Mouse (Mus musculus) embryonic facial prominence, embryonic 13.5 days (tissue): Measurements from ENCODE around the gene Slc26a6. TPM values are rescaled to one million over a fixed set of nuclear protein-coding genes. Genes with fewer than 3 reads are reported as not detected.
A peak's percentile ranks its signal among the peaks of the same experiment; 100 is the strongest.

Experiments
- ATAC-seq: fragments of 200-750 bp; cut with Nextera tagmentation; 2 replicates; pipeline ENCODE4 v1.8.0; 2017; ENCODE audit warnings: low read depth; ENCODE audit not compliant: insufficient number of reproducible peaks, insufficient read depth, low FRiP score, low TSS enrichment
- H3K27ac ChIP-seq: fragments of 300-500 bp; sonication (generic); 2 replicates; pipeline ENCODE4 v1.5.1; 2015; ENCODE audit warnings: moderate library complexity, mild to moderate bottlenecking, inconsistent platforms
- H3K27me3 ChIP-seq: fragments of 300-500 bp; sonication (generic); 2 replicates; pipeline ENCODE4 v1.6.1; 2015; ENCODE audit warnings: mild to moderate bottlenecking, inconsistent platforms
- H3K36me3 ChIP-seq: fragments of 300-500 bp; sonication (generic); 2 replicates; pipeline ENCODE4 v1.6.1; 2015; ENCODE audit warnings: mild to moderate bottlenecking, inconsistent platforms
- H3K4me1 ChIP-seq: fragments of 300-500 bp; sonication (generic); 2 replicates; pipeline ENCODE4 v1.6.1; 2015; ENCODE audit warnings: inconsistent platforms
- H3K4me2 ChIP-seq: fragments of 300-500 bp; sonication (generic); 2 replicates; pipeline ENCODE4 v1.6.1; 2015; ENCODE audit warnings: moderate library complexity, mild to moderate bottlenecking, inconsistent platforms
- H3K4me3 ChIP-seq: fragments of 300-500 bp; sonication (generic); 2 replicates; pipeline ENCODE4 v1.5.1; 2015; ENCODE audit warnings: mild to moderate bottlenecking, inconsistent platforms
- H3K9ac ChIP-seq: fragments of 300-500 bp; sonication (generic); 2 replicates; pipeline ENCODE4 v1.6.1; 2015; ENCODE audit warnings: mild to moderate bottlenecking, inconsistent platforms
- H3K9me3 ChIP-seq: fragments of 300-500 bp; sonication (generic); 2 replicates; pipeline ENCODE4 v1.6.1; 2016; ENCODE audit warnings: inconsistent platforms
- WGBS: fragments of 180-500 bp; shearing (Covaris S2); methylation state at CpG from one replicate; pipeline ENCODE4 v1.1.7; 2015; ENCODE audit warnings: mixed read lengths; 5-methylcytosine and 5-hydroxymethylcytosine counted together
- polyA plus RNA-seq: library from polyadenylated mRNA; unstranded; fragments of >200 nt; fragmentation: Nextera tagmentation; extraction: Ambion mirVana; gene quantifications from 2 replicates; pipeline ENCODE4 v1.2.1, GENCODE M21; 2015

The Slc26a6 gene
- polyA plus RNA-seq = 20.4 and 22.7 TPM in 2 replicates

DNA sequence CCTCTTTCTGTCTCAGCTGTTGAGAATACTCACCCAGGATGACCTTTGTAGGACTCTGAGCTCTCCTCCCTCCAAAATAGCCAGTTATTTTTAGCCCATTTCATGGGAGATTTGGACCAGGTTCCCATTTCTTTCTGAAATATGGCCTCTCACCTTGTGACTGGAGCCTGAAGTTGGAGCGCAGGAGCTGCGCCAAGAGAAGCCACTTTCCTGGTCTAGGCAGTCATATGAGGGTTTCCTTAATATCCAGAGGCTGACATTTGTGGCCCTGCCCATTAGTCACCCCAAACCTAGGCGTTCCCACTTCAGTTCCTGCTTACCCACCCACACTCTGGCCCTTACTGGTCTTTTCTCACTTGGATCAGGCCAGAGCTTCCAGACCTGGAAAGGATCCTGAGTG is at the start of gene Slc26a6:
Gene Slc26a6, plus strand, starts transcription at position 308 of the 400 bp plus-strand sequence.
- Histone ChIP-seq H3K27ac (peak within 1 kb of the TSS; percentile 91), H3K36me3 (peaks cover 20% of the 10 kb centered on the region), H3K4me1 (peaks cover 26% of the 10 kb centered on the region), H3K4me2 (peak within 1 kb of the TSS; percentile 77), H3K27me3 (no peaks in the 10 kb centered on the region), H3K9me3 (no peaks in the 10 kb centered on the region), H3K4me3 (peak within 1 kb of the TSS; percentile 87), H3K9ac (peak within 1 kb of the TSS; percentile 83)
- whole genome bisulfite sequencing = 84% methylated on average over 3 of the region's 3 CpGs
- no peak for ATAC-seq

DNA sequence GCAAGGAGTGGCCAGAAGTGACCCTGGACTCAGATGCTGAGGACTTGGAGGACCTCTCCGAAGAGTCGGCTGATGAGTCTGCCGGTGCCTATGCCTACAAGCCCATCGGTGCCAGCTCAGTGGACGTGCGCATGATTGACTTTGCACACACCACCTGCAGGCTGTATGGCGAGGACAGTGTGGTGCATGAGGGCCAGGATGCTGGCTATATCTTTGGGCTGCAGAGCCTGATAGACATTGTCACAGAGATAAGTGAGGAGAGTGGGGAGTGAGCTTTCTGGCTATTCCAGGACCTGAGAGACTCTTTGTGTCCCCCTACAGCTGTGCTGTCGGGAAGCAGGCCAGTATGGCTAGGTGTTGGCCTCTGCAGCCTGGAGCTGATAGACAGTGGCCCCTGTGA is 47.3 kb upstream of the Slc26a6 start:
- H3K27ac ChIP-seq = no peak overlapping the region
- no peaks in the 10 kb centered on the region for H3K9me3 ChIP-seq
- peaks cover 17% of the 10 kb centered on the region for H3K4me1 ChIP-seq
- peaks cover 59% of the 10 kb centered on the region for H3K36me3 ChIP-seq
- H3K4me3 ChIP-seq = no peak overlapping the region
- no peak overlapping the region for H3K4me2 ChIP-seq
- ATAC-seq = no peak
- no peak overlapping the region for H3K9ac ChIP-seq
- H3K27me3 ChIP-seq = no peaks in the 10 kb centered on the region
- WGBS = 89% methylated on average over 8 of the region's 8 CpGs

DNA sequence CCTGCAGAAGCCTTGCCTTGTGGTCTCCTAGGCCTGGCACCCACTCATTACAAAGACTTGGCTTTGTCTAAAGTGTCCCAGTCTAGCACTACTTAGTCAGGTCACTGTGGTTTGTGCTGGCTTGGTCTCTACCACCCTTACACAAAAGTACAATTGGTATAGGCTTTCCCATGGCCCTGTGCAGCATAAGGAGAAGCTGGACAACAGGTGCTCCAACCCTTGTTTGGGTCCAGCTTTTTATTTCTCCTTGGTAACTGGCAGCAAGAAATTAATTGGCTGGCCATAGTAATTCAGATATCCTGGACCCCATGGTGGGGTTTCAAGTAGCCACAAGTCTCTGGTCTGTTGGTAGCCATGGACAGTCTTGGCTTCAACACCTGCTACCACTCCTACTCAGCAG is 46.7 kb upstream of the Slc26a6 start:
- ATAC-seq = no peak
- Histone ChIP-seq H3K4me1 (peaks cover 17% of the 10 kb centered on the region), H3K4me2 (no peak overlapping the region), H3K4me3 (no peak overlapping the region), H3K36me3 (peaks cover 64% of the 10 kb centered on the region), H3K9me3 (no peaks in the 10 kb centered on the region), H3K27ac (no peak overlapping the region), H3K27me3 (no peaks in the 10 kb centered on the region), H3K9ac (no peak overlapping the region)

DNA sequence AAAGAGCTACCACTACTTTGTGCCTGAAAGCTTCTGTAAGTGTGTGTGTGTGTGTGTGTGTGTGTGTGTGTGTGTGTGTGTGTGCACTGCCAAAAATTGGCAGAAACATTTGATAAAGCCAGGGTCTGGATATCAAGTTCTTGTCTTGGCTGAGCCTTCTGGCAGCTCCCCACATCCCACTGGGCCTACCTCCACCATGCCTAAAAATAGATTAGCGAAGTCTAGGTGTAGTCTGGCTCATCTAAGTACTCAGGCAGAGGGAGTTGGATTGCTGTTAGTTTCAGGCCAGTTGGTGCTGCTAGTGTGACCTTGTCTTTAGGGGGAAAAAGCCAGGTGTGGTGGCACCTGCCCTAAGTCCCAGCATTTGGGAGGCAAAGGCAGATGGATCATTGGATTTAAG is 46.3 kb upstream of the Slc26a6 start:
- H3K4me3 ChIP-seq = no peak overlapping the region
- WGBS = 91% methylated on average over 1 of the region's 1 CpGs
- peaks cover 64% of the 10 kb centered on the region for H3K36me3 ChIP-seq

DNA sequence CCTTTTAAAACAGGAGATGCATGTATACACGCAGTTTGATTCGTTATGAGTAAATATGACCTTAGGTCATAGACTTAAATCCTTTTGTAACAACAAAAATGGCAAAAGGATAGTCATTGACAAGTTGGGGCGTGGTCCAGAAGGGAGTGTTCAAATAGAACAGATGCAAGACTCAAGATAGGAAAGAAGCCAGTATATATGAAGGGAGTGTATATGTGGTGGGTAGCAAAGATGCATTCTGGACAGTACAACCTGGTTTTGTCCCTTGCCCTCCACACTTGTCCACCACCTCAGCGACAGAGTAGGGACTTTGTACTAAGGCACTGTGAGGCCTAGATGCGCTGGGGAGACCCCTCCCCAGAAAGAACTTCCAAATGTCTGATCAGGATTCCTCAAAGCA is 45.4 kb upstream of the Slc26a6 start:
- H3K27me3 ChIP-seq = no peaks in the 10 kb centered on the region
- H3K27ac ChIP-seq = no peak overlapping the region
- H3K4me3 ChIP-seq = peak overlapping the region; percentile 76; the same call in 1 of the 2 replicates
- peak overlapping the region; percentile 75 for H3K4me2 ChIP-seq
- ATAC-seq = no peak
- no peak overlapping the region for H3K9ac ChIP-seq
- H3K36me3 ChIP-seq = peaks cover 64% of the 10 kb centered on the region
- no peaks in the 10 kb centered on the region for H3K9me3 ChIP-seq
- WGBS = 76% methylated on average over 5 of the region's 5 CpGs
- peaks cover 17% of the 10 kb centered on the region for H3K4me1 ChIP-seq

More for the DNA sequence above, 46.3 kb upstream of the Slc26a6 start:
- Histone ChIP-seq H3K27me3 (no peaks in the 10 kb centered on the region), H3K27ac (no peak overlapping the region), H3K9ac (no peak overlapping the region), H3K9me3 (no peaks in the 10 kb centered on the region), H3K4me1 (peaks cover 17% of the 10 kb centered on the region), H3K4me2 (no peak overlapping the region)
- ATAC-seq = no peak

DNA sequence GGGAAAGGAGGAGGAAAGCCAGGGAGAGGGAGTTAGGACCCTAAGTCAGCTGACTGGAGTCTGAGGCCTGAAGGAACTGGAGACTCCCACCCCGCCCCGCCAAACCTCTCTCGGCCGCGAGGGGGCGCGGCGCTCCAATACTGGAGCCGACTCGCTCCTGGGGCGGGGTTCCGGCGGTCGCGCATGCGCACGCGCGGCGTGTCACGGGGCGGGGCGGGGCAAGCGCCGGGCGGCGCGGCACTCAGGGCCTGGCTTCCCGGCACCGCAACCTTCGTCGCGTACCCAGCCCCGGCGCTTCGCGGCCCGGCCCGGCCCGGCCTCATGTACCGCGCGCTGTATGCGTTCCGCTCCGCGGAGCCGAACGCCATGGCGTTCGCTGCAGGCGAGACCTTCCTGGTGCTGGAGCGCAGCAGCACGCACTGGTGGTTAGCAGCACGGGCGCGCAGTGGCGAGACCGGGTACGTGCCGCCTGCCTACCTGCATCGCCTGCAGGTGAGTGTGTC is 44.9 kb upstream of the Slc26a6 start, which contains the start of gene Nckipsd:
Gene Nckipsd, plus strand, starts transcription at position 206 of the 503 bp plus-strand sequence.
- H3K9ac ChIP-seq = peak within 1 kb of the TSS; percentile 91
- no peaks in the 10 kb centered on the region for H3K27me3 ChIP-seq
- ATAC-seq = peak; percentile 76
- H3K9me3 ChIP-seq = no peaks in the 10 kb centered on the region
- H3K4me3 ChIP-seq = peak within 1 kb of the TSS; percentile 76
- H3K27ac ChIP-seq = no peak within 1 kb of the TSS; the same call in 1 of the 2 replicates
- peaks cover 17% of the 10 kb centered on the region for H3K4me1 ChIP-seq
- H3K36me3 ChIP-seq = peaks cover 66% of the 10 kb centered on the region
- WGBS = under 1% methylated on average over 58 of the region's 62 CpGs
- H3K4me2 ChIP-seq = peak within 1 kb of the TSS; percentile 75

DNA sequence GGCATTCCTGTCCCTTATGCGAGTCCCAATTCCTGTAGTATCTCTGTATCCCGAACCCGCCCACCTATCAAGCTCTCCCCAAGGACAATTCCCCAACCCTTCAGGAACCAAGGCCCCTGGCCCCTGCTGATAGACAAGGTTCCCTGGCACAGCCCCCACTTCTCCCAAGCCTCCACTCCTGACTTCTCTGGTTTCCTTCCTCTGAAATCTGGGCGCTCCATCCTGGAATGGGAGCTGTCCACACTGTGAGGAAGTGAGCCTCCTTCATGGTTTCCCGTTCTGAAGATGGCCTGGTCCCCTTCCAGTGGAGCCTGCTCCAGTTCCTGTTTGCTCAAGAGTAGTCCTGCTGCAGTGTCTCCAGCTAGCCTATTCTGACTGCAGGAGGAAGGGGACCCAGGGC is 43.9 kb upstream of the Slc26a6 start:
- Histone ChIP-seq H3K9ac (peak overlapping the region; percentile 91), H3K9me3 (no peaks in the 10 kb centered on the region), H3K36me3 (peaks cover 66% of the 10 kb centered on the region), H3K27ac (no peak overlapping the region), H3K4me2 (peak overlapping the region; percentile 75), H3K4me3 (peak overlapping the region; percentile 76), H3K4me1 (peaks cover 17% of the 10 kb centered on the region), H3K27me3 (no peaks in the 10 kb centered on the region)
- 0 out of 2 replicates have a peak, but pooled peaks have one; percentile 1 for ATAC-seq
- WGBS = 53% methylated on average over 5 of the region's 5 CpGs

DNA sequence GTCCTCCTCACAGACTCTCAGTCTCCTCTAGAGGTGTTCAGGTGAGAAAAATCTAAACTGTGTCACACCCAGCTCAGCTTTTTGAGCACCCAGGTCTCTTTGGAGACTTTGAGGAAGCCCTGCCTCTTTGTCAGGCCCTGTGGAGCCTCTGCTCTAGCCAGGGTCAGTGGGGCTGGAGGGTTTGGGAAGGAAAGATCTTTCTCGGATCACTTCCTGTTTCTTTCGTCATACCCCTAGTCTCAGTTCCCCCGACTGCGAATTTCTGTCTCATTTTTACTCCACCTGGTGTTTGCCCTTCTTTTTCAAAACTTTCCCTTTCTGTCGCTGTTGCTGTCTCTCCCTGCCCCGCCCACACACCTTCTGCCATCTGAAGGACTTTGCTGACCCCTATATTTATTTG is 43.4 kb upstream of the Slc26a6 start:
- 78% methylated on average over 6 of the region's 6 CpGs for WGBS
- ATAC-seq = no peak

DNA sequence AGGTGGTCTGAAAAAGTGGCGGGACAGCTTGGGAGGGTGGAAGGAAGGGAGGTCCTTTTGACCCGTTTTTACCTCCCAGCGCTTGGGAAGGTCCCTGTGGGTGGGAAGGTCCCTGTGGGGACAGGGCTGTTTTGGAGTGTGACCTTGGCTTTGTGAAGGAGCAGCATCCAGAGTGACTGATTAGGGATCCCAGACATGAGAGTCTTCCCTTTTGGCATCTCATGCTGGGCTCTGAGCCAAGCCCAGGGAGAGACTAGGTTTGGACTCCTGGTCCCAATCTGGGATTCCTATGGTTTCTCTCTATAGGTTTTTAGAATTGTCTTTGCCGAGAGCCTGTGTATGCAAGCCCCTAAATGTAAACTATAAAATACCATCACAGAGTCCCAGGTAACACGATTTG is 42.6 kb upstream of the Slc26a6 start:
- H3K9ac ChIP-seq = no peak overlapping the region
- H3K36me3 ChIP-seq = peaks cover 66% of the 10 kb centered on the region

More for the DNA sequence above, 43.4 kb upstream of the Slc26a6 start:
- Histone ChIP-seq H3K27me3 (no peaks in the 10 kb centered on the region), H3K9ac (no peak overlapping the region), H3K4me1 (peaks cover 17% of the 10 kb centered on the region), H3K4me3 (no peak overlapping the region), H3K36me3 (peaks cover 66% of the 10 kb centered on the region), H3K4me2 (0 out of 2 replicates have a peak overlapping the region, but pooled peaks have one; percentile 75), H3K27ac (no peak overlapping the region), H3K9me3 (no peaks in the 10 kb centered on the region)

DNA sequence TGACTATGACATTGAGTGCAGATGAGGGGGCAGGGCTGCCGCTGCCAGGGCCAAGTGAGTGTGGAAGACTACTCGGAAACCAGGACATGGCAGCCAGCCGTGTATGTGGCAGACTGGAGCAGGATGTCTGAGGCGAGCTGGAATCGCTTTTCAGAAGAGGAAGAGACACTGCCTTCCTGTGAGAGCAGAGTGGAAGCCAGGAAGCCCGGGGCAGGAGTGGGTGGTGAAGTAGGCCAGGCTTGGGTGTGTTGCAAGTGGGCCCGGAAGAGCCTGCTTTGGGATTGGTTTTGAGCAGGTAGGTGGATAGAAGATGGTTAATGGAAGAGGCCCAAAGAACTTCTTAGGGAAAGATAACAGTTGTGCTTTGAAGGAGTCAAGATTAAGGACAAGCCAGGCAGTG is 37.5 kb upstream of the Slc26a6 start:
- H3K36me3 ChIP-seq = peaks cover 80% of the 10 kb centered on the region
- H3K27me3 ChIP-seq = no peaks in the 10 kb centered on the region
- H3K4me3 ChIP-seq = no peak overlapping the region
- H3K9ac ChIP-seq = no peak overlapping the region
- no peak overlapping the region for H3K4me2 ChIP-seq
- no peak for ATAC-seq
- H3K27ac ChIP-seq = no peak overlapping the region
- H3K9me3 ChIP-seq = no peaks in the 10 kb centered on the region
- 86% methylated on average over 7 of the region's 7 CpGs for WGBS
- no peaks in the 10 kb centered on the region for H3K4me1 ChIP-seq

More for the DNA sequence above, 42.6 kb upstream of the Slc26a6 start:
- no peak overlapping the region for H3K4me3 ChIP-seq
- peaks cover 17% of the 10 kb centered on the region for H3K4me1 ChIP-seq
- 85% methylated on average over 5 of the region's 5 CpGs for WGBS
- no peak overlapping the region for H3K4me2 ChIP-seq
- no peak for ATAC-seq
- no peak overlapping the region for H3K27ac ChIP-seq
- no peaks in the 10 kb centered on the region for H3K27me3 ChIP-seq
- H3K9me3 ChIP-seq = no peaks in the 10 kb centered on the region

DNA sequence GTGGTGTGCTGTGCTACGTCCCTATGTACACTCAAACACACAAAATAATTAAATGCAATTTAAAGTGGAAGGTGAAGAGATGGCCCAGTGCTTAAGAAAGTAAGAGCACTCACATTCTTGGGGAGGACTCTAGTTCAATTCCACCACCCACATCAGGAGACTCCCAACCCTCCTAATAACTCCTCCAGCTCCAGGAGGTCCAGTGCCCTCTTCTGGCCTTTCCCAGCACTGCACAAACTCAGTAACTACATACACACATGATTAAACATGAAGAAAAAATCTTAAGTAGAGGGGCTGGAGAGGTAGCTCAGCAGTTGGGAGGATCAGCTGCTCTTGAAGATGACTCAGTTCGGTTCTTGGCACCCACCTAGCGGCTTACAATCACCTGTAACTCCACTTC is 33.6 kb upstream of the Slc26a6 start:
- H3K27me3 ChIP-seq = peaks cover 24% of the 10 kb centered on the region
- peaks cover 43% of the 10 kb centered on the region for H3K36me3 ChIP-seq
- H3K4me3 ChIP-seq = no peak overlapping the region
- ATAC-seq = no peak
- no peak overlapping the region for H3K9ac ChIP-seq
- H3K4me1 ChIP-seq = no peaks in the 10 kb centered on the region
- H3K4me2 ChIP-seq = no peak overlapping the region
- H3K9me3 ChIP-seq = no peaks in the 10 kb centered on the region
- no peak overlapping the region for H3K27ac ChIP-seq
- 58% methylated on average over 3 of the region's 3 CpGs for WGBS

DNA sequence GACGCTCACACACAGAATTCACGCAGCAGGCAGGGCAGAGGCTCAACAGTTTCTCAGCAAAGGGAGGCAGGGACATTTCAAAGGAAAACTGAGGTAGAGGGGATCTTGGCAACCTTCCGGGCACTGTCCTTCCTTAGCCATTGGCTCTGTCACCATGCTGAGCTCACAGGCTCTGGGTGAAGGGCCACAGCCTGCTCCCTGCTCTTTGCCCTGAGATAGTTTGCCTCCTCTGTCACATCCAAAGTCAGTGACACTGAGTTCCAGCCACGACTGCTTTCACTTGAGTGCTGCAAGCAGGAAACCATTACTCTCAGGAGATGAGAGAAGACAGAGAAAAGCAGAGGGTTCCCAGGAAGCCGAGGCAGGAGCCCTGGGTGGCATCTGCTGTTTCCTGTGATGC is 33.0 kb upstream of the Slc26a6 start:
- Histone ChIP-seq H3K4me1 (0 out of 2 replicates have a peak, but pooled peaks cover under 1% of the 10 kb centered on the region), H3K4me2 (no peak overlapping the region), H3K4me3 (no peak overlapping the region), H3K9ac (no peak overlapping the region), H3K36me3 (peaks cover 37% of the 10 kb centered on the region), H3K27ac (no peak overlapping the region), H3K27me3 (peaks cover 29% of the 10 kb centered on the region), H3K9me3 (no peaks in the 10 kb centered on the region)
- 67% methylated on average over 5 of the region's 5 CpGs for WGBS
- ATAC-seq = no peak
